Mouse (Mus musculus): Measurements from ENCODE around the gene Muc3a. TPM values are rescaled to one million over a fixed set of nuclear protein-coding genes. Genes with fewer than 3 reads are reported as not detected.
A peak's percentile ranks its signal among the peaks of the same experiment; 100 is the strongest.

The Muc3a gene
- not detected in 2 replicates for polyA plus RNA-seq (2015; fragmentation: Nextera tagmentation; extraction: Ambion mirVana)

GRCm38 (mm10) chr5:137212289-137212688 lies at the start of gene Muc3a:
TSS of gene Muc3a (minus strand) at chr5:137212389.
- H3K9me3 ChIP-seq = no peaks in the 10 kb centered on the region
- H3K27me3 ChIP-seq (replicated peaks) = peaks cover 32% of the 10 kb centered on the region
- H3K36me3 ChIP-seq = no peaks in the 10 kb centered on the region
- ATAC-seq (ENCODE audit: extremely low read depth, insufficient number of reproducible peaks, low FRiP score, low TSS enrichment) = no peak
- peaks cover 4% of the 10 kb centered on the region; the same call in 1 of the 2 replicates for H3K4me1 ChIP-seq
- H3K4me2 ChIP-seq = no peak within 1 kb of the TSS
- no peak within 1 kb of the TSS for H3K9ac ChIP-seq
- 38% methylated on average over 2 of the region's 2 CpGs for WGBS
- no peak within 1 kb of the TSS for H3K4me3 ChIP-seq
- no peak within 1 kb of the TSS for H3K27ac ChIP-seq (replicated peaks)

- ATAC-seq (ENCODE audit: extremely low read depth, insufficient number of reproducible peaks, low FRiP score, low TSS enrichment) = no peak
- H3K36me3 ChIP-seq = no peaks in the 10 kb centered on the region
- no peaks in the 10 kb centered on the region for H3K9me3 ChIP-seq
- H3K4me1 ChIP-seq = peaks cover 4% of the 10 kb centered on the region; the same call in 1 of the 2 replicates
- H3K4me2 ChIP-seq = no peak overlapping the region
- H3K9ac ChIP-seq = no peak overlapping the region
- no peak overlapping the region for H3K4me3 ChIP-seq
- WGBS = 10% methylated on average over 17 of the region's 17 CpGs
- H3K27me3 ChIP-seq (replicated peaks) = peaks cover 32% of the 10 kb centered on the region
- no peak overlapping the region for H3K27ac ChIP-seq (replicated peaks)
These were observed 917 bp downstream of the Muc3a start for GRCm38 (mm10) chr5:137211114-137211829.

- peaks cover 4% of the 10 kb centered on the region; the same call in 1 of the 2 replicates for H3K4me1 ChIP-seq
- 51% methylated on average over 8 of the region's 8 CpGs for WGBS
- ATAC-seq (ENCODE audit: extremely low read depth, insufficient number of reproducible peaks, low FRiP score, low TSS enrichment) = no peak
These were observed 1.5 kb downstream of the Muc3a start for GRCm38 (mm10) chr5:137210689-137211088.

GRCm38 (mm10) chr5:137205301-137205700 lies 6.9 kb downstream of the Muc3a start:
- 79% methylated on average over 3 of the region's 3 CpGs for WGBS
- Histone ChIP-seq H3K4me3 (no peak overlapping the region), H3K36me3 (no peaks in the 10 kb centered on the region)

More at GRCm38 (mm10) chr5:137210689-137211088, 1.5 kb downstream of the Muc3a start:
- H3K9me3 ChIP-seq = no peaks in the 10 kb centered on the region
- no peaks in the 10 kb centered on the region for H3K36me3 ChIP-seq
- no peak overlapping the region for H3K9ac ChIP-seq
- H3K27ac ChIP-seq (replicated peaks) = no peak overlapping the region
- H3K27me3 ChIP-seq (replicated peaks) = peaks cover 37% of the 10 kb centered on the region
- no peak overlapping the region for H3K4me3 ChIP-seq
- H3K4me2 ChIP-seq = no peak overlapping the region

GRCm38 (mm10) chr5:137194488-137195120 lies 17.6 kb downstream of the Muc3a start:
- Histone ChIP-seq H3K9ac (no peak overlapping the region), H3K9me3 (no peaks in the 10 kb centered on the region), H3K4me2 (no peak overlapping the region), H3K36me3 (no peaks in the 10 kb centered on the region), H3K4me1 (no peaks in the 10 kb centered on the region), H3K27ac (replicated peaks) (no peak overlapping the region), H3K4me3 (no peak overlapping the region), H3K27me3 (replicated peaks) (peaks cover 10% of the 10 kb centered on the region)
- 29% methylated on average over 8 of the region's 8 CpGs for WGBS
- no peak for ATAC-seq (ENCODE audit: extremely low read depth, insufficient number of reproducible peaks, low FRiP score, low TSS enrichment)

More at GRCm38 (mm10) chr5:137205301-137205700, 6.9 kb downstream of the Muc3a start:
- Histone ChIP-seq H3K27ac (replicated peaks) (no peak overlapping the region), H3K9ac (no peak overlapping the region), H3K27me3 (replicated peaks) (peaks cover 36% of the 10 kb centered on the region), H3K9me3 (no peaks in the 10 kb centered on the region), H3K4me2 (no peak overlapping the region), H3K4me1 (no peaks in the 10 kb centered on the region)
- ATAC-seq (ENCODE audit: extremely low read depth, insufficient number of reproducible peaks, low FRiP score, low TSS enrichment) = no peak

- H3K27ac ChIP-seq (replicated peaks) = no peak overlapping the region
- peaks cover 13% of the 10 kb centered on the region for H3K27me3 ChIP-seq (replicated peaks)
- no peak overlapping the region for H3K9ac ChIP-seq
- H3K4me2 ChIP-seq = no peak overlapping the region
- no peaks in the 10 kb centered on the region for H3K4me1 ChIP-seq
- no peak overlapping the region for H3K4me3 ChIP-seq
- no peaks in the 10 kb centered on the region for H3K9me3 ChIP-seq
- H3K36me3 ChIP-seq = no peaks in the 10 kb centered on the region
- WGBS = 70% methylated on average over 8 of the region's 8 CpGs
- no peak for ATAC-seq (ENCODE audit: extremely low read depth, insufficient number of reproducible peaks, low FRiP score, low TSS enrichment)
These were observed 18.8 kb downstream of the Muc3a start for GRCm38 (mm10) chr5:137193279-137193952.

GRCm38 (mm10) chr5:137189326-137189725 lies 22.9 kb downstream of the Muc3a start:
- Histone ChIP-seq H3K9me3 (no peaks in the 10 kb centered on the region), H3K27ac (replicated peaks) (no peak overlapping the region), H3K9ac (peak overlapping the region; percentile 78), H3K36me3 (no peaks in the 10 kb centered on the region), H3K27me3 (replicated peaks) (peaks cover 26% of the 10 kb centered on the region), H3K4me1 (no peaks in the 10 kb centered on the region), H3K4me3 (peak overlapping the region; percentile 56), H3K4me2 (peak overlapping the region; percentile 74)
- no peak for ATAC-seq (ENCODE audit: extremely low read depth, insufficient number of reproducible peaks, low FRiP score, low TSS enrichment)
- 2% methylated on average over 34 of the region's 34 CpGs for WGBS

GRCm38 (mm10) chr5:137185362-137185761 lies 26.8 kb downstream of the Muc3a start:
- Histone ChIP-seq H3K9me3 (no peaks in the 10 kb centered on the region), H3K36me3 (no peaks in the 10 kb centered on the region), H3K4me3 (no peak overlapping the region), H3K9ac (no peak overlapping the region), H3K4me2 (no peak overlapping the region), H3K27ac (replicated peaks) (no peak overlapping the region), H3K27me3 (replicated peaks) (peaks cover 23% of the 10 kb centered on the region), H3K4me1 (no peaks in the 10 kb centered on the region)
- ATAC-seq (ENCODE audit: extremely low read depth, insufficient number of reproducible peaks, low FRiP score, low TSS enrichment) = no peak
- WGBS = 80% methylated on average over 8 of the region's 8 CpGs

- Histone ChIP-seq H3K4me1 (no peaks in the 10 kb centered on the region), H3K9me3 (no peaks in the 10 kb centered on the region), H3K27ac (replicated peaks) (no peak overlapping the region), H3K9ac (no peak overlapping the region), H3K4me3 (no peak overlapping the region), H3K36me3 (no peaks in the 10 kb centered on the region), H3K4me2 (no peak overlapping the region), H3K27me3 (replicated peaks) (peaks cover 14% of the 10 kb centered on the region)
- no peak for ATAC-seq (ENCODE audit: extremely low read depth, insufficient number of reproducible peaks, low FRiP score, low TSS enrichment)
- 63% methylated on average over 8 of the region's 8 CpGs for WGBS
These were observed 32.4 kb downstream of the Muc3a start for GRCm38 (mm10) chr5:137179646-137180374.

- no peaks in the 10 kb centered on the region for H3K9me3 ChIP-seq
- H3K9ac ChIP-seq = no peak overlapping the region
- peaks cover 1% of the 10 kb centered on the region; the same call in 1 of the 2 replicates for H3K27me3 ChIP-seq (replicated peaks)
- no peak overlapping the region for H3K27ac ChIP-seq (replicated peaks)
- WGBS = 70% methylated on average over 6 of the region's 6 CpGs
- no peak overlapping the region for H3K4me2 ChIP-seq
- H3K36me3 ChIP-seq = no peaks in the 10 kb centered on the region
- no peak for ATAC-seq (ENCODE audit: extremely low read depth, insufficient number of reproducible peaks, low FRiP score, low TSS enrichment)
- no peak overlapping the region for H3K4me3 ChIP-seq
- no peaks in the 10 kb centered on the region for H3K4me1 ChIP-seq
These were observed 38.2 kb downstream of the Muc3a start for GRCm38 (mm10) chr5:137173967-137174366.

- no peak overlapping the region for H3K27ac ChIP-seq (replicated peaks)
- no peak overlapping the region for H3K4me3 ChIP-seq
- H3K27me3 ChIP-seq (replicated peaks) = no peaks in the 10 kb centered on the region; the same call in 1 of the 2 replicates
- 5% methylated on average over 1 of the region's 1 CpGs for WGBS
- H3K36me3 ChIP-seq = no peaks in the 10 kb centered on the region
- no peak overlapping the region for H3K4me2 ChIP-seq
- ATAC-seq (ENCODE audit: extremely low read depth, insufficient number of reproducible peaks, low FRiP score, low TSS enrichment) = no peak
- H3K4me1 ChIP-seq = no peaks in the 10 kb centered on the region
- H3K9me3 ChIP-seq = no peaks in the 10 kb centered on the region
- H3K9ac ChIP-seq = no peak overlapping the region
These were observed 39.6 kb downstream of the Muc3a start for GRCm38 (mm10) chr5:137172591-137172990.

All from heart, embryonic 13.5 days (tissue).